Mouse (Mus musculus): Measurements from ENCODE around the gene Zmynd19.
A peak's percentile ranks its signal among the peaks of the same experiment; 100 is the strongest.
"Not testable (repeated sequence)": the region's sequence is repeated elsewhere in the genome, so short reads cannot be mapped to it uniquely, and the experiment has no call there.

The Zmynd19 gene

GRCm38 (mm10) chr2:24942092-24942491, 7.5 kb upstream of the Zmynd19 start:
- DNase-seq (ENCODE audit: low spot score) = no peak

GRCm38 (mm10) chr2:24944304-24944703, 5.3 kb upstream of the Zmynd19 start:
- not testable (repeated sequence) for DNase-seq (ENCODE audit: low spot score)

DNA sequence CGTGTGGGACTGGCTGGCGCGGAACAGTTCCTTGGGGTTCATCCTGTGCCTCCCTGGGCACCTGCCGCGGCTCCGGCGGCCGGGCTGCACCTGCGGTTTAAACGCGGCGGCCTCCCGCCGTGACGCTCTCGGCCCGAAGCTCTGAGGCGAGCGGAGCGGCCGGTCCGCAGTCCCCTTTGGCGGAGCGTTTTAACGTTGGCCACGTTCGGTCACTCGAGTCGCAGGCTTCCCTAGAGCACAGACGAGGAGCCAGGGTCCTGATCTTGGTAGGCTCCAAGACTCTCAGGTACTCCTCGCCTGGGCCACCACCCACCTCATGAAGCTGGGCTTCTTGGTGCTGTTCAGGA, 570 bp downstream of the Zmynd19 start:
- DNase-seq (ENCODE audit: low spot score) = no peak

- no peak for DNase-seq (ENCODE audit: low spot score)
Measured at GRCm38 (mm10) chr2:24952537-24953055, 3.0 kb downstream of the Zmynd19 start.

DNA sequence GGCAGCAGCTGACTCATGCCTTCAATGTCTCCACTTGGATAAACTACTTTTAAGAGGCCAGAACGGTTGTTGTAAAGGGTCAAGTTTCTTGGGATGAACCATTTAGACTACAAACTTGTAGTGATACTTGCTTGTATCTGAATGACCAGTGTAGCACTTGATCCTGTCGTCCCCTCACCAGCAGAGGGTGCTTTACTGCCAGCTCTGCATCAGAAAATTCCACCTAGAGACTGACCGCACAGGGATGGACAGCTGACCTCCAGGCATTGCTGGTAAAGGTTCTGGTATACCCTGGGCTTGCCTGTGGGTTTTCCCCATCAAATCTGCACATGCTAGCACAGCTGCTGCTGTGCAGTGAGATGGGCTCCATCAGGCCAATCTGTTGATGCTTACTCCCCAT, 11.3 kb downstream of the Zmynd19 start:
- DNase-seq (ENCODE audit: low spot score) = peak; percentile 14

DNA sequence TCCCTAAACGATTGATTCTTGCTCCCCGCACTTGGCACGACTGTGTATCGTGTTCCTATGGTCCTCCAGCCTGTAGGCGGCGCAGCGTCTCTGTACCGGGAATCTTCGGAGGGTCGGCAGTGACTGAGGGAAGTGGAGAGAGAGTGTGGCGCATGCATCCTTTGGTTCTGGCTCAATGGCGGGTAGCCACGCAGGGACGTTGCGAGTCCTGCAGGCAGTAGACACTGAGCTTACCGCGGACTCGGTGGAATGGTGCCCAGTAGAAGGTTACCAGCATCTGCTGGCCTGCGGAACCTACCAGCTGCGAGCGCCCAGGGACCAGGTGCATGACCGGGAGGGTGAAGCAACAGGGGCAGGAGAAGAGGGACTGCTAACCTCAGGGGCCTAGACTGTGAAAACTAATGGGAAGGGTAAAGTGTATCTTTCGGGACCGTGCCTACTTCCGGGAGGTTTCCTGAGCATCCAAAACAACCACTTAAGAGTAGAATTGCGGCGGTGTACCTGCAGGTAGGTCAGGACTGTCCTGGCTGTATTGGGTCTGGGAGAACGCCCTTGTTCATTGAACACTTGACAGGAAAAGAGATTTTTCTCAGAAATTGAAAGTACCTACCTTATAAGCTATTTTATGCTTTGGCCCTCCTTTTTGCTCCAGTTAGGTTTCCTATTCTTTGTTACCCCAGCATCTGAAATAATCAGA, 12.9 kb downstream of the Zmynd19 start, which contains the start of gene Dph7:
Dph7 (plus strand) TSS at position 97 of the 697 bp plus-strand sequence.
- DNase-seq (ENCODE audit: low spot score) = peak; percentile 85

DNA sequence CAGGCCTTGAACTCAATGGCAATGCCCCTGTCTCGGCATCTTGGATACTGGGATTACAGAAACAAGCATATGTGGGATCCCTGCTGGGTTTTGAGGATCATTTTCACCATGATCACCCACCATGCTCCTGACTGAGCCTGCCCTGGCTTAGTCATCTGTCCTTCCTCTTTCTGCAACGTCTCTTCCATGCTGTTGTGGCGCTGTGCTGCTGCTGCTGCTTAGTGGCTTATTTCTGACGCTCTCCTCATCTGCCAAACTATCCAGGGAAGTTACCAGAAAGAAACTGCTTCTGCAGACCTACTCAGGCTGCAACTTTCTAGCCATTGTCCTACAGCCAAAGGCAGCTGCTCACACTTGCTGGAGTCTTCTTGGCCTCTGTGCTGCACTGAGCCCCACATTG, 20.8 kb downstream of the Zmynd19 start:
- DNase-seq (ENCODE audit: low spot score) = no peak

DNA sequence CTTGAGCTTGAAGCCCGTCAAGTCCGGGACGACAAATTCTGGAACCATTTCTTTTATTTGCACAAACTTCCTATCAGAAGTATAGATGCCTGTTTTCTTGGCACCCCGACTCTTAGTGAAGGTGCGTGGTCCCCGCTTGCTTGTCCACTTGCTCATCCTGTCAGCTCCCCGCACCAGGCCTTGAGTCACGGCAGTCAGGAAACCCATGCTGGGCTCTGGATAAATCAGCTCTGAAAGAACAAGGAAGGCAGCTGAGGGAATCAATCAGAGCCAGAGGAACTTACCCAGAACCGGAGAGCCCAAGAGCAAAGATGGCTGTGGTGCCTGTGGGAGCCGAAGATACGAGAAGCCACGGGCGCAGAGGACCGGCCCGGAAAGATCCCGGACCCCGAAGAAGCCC, 24.9 kb downstream of the Zmynd19 start:
- DNase-seq (ENCODE audit: low spot score) = not testable (repeated sequence)

- DNase-seq (ENCODE audit: low spot score) = peak; percentile 95
Measured at GRCm38 (mm10) chr2:24974906-24975703, 25.5 kb downstream of the Zmynd19 start, which contains the start of gene Mrpl41. Gene Mrpl41, minus strand, starts transcription at chr2:24975098.

GRCm38 (mm10) chr2:24975704-24976297, 26.2 kb downstream of the Zmynd19 start, which contains the start of gene Pnpla7:
Gene Pnpla7, plus strand, starts transcription at chr2:24976033.
- peak; percentile 76 for DNase-seq (ENCODE audit: low spot score)

- no peak for DNase-seq (ENCODE audit: low spot score)
Measured at GRCm38 (mm10) chr2:24976960-24977359, 27.4 kb downstream of the Zmynd19 start.

DNA sequence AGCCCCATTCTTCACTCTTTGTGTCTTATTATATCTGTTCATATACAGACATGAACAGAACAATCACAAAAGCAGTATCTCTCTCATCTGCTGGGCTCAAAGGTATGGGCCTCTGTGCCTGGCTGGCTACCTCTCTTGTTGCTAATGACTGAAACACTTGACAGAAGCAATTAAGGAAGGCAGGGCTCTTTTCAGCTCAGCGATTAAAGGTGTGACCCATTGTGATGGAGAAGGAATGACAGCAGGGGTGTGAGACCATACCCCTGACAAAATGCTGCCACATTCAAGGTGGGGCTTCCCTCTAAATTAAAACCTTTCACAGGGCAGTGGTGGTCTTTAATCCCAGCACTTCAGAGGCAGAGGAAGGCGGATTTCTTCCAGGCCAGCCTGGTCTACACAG, 38.2 kb downstream of the Zmynd19 start:
- DNase-seq (ENCODE audit: low spot score) = no peak

DNA sequence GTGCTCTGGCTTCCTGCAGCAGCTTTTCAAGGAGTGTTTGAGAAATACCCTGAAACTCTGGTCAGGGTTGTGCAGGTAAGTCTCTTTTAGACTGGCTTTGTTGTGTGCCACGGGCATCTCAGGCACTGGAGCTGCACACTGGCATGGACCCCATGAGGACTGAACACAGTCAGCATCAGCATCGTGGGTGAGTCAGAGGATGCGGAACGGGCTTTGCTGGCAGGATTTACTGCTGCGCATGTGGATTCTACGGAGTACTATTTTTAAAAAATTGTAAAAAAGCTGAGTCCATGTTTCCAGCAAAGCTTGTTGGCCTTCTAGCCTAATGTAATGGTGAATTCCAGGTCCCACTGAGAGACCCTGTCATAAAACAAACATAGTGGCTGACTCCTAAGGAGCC, 45.7 kb downstream of the Zmynd19 start:
- DNase-seq (ENCODE audit: low spot score) = no peak

DNA sequence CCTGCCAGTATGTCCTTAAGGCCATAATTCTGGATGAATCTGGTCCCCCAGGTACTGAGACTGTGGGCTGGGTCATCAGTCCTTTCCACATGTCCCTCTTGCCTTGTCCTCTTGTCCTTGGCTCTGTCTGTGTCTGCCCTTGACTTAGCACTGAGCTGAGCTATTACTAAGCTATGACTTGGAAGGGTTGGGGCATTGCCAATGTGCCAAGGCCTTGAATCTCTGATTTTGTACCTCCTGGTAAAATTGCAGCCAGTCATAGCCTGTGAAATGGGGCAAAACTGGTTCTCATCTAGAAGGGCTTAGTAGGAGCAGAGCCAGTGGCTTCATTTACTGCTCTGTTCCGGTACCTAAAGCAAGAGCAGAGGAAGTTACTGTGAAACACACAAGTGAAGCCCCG, 46.9 kb downstream of the Zmynd19 start:
- no peak for DNase-seq (ENCODE audit: low spot score)

DNA sequence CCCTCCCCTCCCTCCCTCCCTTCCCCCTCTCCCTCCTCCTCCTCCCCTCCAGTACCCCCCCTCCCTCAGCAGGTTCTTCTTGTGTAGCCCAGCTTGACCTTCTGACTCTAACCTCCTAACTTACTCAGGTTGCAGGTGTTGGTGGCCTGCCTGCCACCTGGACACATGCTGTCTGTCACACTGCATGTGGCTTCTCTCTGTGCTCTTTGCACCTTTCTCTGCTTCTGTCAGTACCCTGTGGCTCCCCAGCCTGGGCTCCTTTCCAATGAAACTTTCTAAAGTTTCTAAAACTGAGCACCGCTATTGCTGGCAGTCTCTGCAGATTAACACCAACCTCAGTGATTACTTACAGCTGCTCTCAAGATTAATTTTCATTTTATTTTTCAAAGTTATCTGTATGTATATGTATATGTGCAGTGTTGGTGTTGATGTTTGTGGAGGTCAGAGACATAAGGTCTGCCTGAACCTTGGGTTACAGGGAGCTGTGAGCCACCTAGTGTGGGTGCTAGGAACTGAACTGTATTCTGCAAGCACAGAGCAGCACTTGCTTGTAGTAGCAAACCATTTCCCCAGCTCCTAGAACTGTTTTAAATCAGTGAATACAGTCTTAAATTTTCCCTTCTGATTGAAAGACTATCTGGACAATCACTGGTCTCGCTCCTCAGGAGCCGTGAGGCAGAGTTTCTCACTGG, 51.1 kb downstream of the Zmynd19 start:
- peak; percentile 15 for DNase-seq (ENCODE audit: low spot score)

DNA sequence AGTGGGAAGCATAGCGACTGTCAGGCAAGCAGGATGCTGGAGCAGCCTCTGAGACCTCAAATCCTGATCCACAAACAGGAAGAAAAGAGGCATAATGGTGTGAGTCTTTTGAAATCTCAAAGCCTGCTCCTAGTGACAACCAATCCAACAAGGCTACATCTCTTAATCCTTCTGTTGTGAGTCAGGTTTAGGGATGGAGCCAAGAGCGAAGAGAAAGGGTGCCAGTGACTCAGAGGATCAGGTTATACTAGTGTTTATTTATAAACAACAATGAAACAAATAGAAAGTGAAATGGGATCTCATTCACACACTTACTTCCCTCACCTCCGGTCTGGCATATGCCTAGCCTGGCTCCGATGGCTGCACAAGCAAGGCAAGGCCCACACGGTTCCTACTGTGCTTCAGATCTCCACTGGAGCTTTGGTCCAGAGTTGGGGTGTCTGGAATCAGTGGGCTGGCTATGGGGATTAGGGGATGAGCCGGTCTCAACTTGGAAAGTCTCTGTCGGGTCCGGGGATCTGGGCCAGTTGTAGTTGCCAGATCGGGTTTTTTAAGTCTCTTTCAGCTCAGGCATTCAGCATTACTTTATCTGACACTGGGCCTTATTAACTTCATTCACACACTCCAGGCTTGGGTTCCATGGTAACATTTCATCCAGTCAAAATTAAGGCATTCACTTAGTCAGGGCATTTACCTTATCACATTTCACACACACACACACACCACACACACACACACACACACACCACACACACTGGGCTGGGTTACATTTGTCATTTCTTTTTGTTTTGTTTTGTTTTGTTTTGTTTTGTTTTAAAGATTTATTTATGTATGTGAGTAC, 54.6 kb downstream of the Zmynd19 start:
- DNase-seq (ENCODE audit: low spot score) = no peak

DNA sequence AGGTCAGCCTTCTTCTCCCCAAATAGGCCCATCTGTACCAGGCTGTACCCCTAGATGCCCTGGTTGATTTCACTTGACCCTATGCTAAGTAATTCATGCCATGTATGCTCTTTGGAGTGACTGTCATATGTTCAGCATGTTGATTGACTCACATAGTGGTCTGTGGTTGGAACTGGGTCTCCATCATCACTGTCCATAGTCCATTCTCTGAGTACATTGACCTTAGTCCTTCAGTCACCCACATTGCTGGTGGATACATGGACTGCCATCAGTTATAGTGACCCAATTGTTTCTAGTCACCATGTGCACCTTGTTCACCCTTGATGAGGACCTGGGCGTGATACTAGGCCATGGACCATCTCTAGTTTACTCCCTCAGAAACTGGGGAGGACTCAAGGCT, 57.2 kb downstream of the Zmynd19 start:
- DNase-seq (ENCODE audit: low spot score) = no peak

DNA sequence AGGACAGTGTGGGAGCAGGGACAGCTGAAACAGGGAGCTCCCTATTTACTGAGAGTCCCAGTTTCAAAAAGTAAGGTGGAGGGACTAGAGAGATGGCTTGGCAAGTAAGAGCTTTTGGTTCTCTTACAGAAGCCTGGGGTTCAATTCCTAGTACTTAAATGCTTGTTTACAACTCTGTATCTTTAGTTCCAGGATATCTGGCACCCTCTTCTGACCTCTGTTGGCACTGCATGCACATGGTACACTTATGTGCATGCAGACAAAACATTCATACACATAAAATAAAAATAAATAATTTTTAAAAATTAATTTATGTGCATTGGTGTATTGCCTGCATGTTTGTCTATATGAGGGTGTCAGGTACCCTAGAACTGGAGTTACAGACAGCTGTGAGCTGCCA, 58.7 kb downstream of the Zmynd19 start:
- DNase-seq (ENCODE audit: low spot score) = no peak
